Mouse (Mus musculus) frontal cortex, adult 2 months (tissue): ENCODE results near the gene Olfr202. TPM values are rescaled to one million over a fixed set of nuclear protein-coding genes. Genes with fewer than 3 reads are reported as not detected.
"Not testable (repeated sequence)": the region's sequence is repeated elsewhere in the genome, so short reads cannot be mapped to it uniquely, and the experiment has no call there.

Experiments used
- DNase-seq, 2 experiments: peaks; one replicate each; pipeline ENCODE4 v3.0.0; 2022; ENCODE audit warnings: low spot score in 1 of 2; ENCODE audit errors: extremely low spot score in 1 of 2
- polyA plus RNA-seq: library from polyadenylated mRNA; depleted of rRNA; stranded (reverse); fragments of >200 nt; gene quantifications from 2 replicates; pipeline ENCODE4 v1.2.3, GENCODE M21; 2012; rRNA removed

Gene Olfr202
- not detected in 2 replicates for polyA plus RNA-seq

- DNase-seq = no peak
These were observed at the start of gene Olfr202 for GRCm38 (mm10) chr16:59286693-59287092. TSS of gene Olfr202 (minus strand) at chr16:59286793.

- DNase-seq = no peak
These were observed 44.4 kb upstream of the Olfr202 start, which contains the start of gene Olfr205 for GRCm38 (mm10) chr16:59331038-59331437. TSS of gene Olfr205 (minus strand) at chr16:59331138.

GRCm38 (mm10) chr16:59323262-59323661, 36.7 kb upstream of the Olfr202 start:
- not testable (repeated sequence) for DNase-seq

GRCm38 (mm10) chr16:59318148-59318547, 31.6 kb upstream of the Olfr202 start, which contains the start of gene Olfr204:
TSS of gene Olfr204 (minus strand) at chr16:59318248.
- no peak for DNase-seq

GRCm38 (mm10) chr16:59298581-59298980, 12.0 kb upstream of the Olfr202 start, which contains the start of gene Olfr203:
TSS of gene Olfr203 (plus strand) at chr16:59298881.
- no peak for DNase-seq

GRCm38 (mm10) chr16:59287576-59287975, 983 bp upstream of the Olfr202 start:
- not testable (repeated sequence) for DNase-seq

GRCm38 (mm10) chr16:59283476-59283875, 3.1 kb downstream of the Olfr202 start:
- DNase-seq = no peak

- DNase-seq = no peak
These were observed 6.1 kb downstream of the Olfr202 start for GRCm38 (mm10) chr16:59280542-59280941.

- not testable (repeated sequence) for DNase-seq
These were observed 14.1 kb downstream of the Olfr202 start, which contains the start of gene Olfr201 for GRCm38 (mm10) chr16:59272532-59272931. TSS of gene Olfr201 (minus strand) at chr16:59272632.

- DNase-seq = not testable (repeated sequence)
These were observed 17.5 kb downstream of the Olfr202 start for GRCm38 (mm10) chr16:59269097-59269496.

- DNase-seq = no peak
These were observed 36.9 kb downstream of the Olfr202 start for GRCm38 (mm10) chr16:59249684-59250083.

Other genes with a start within 250 kb of the Olfr202 start
- gene Olfr187, start 247.0 kb downstream of the Olfr202 start, polyA plus RNA-seq = not detected in 2 replicates
- gene Olfr190, start 208.8 kb downstream of the Olfr202 start, polyA plus RNA-seq = not detected in 2 replicates
- gene Olfr191, start 197.0 kb downstream of the Olfr202 start, polyA plus RNA-seq = not detected in 2 replicates
- gene Olfr193, start 174.9 kb downstream of the Olfr202 start, polyA plus RNA-seq = not detected in 2 replicates
- not detected in 2 replicates for gene Olfr194, start 165.7 kb downstream of the Olfr202 start, polyA plus RNA-seq
- gene Olfr195, start 139.7 kb downstream of the Olfr202 start, polyA plus RNA-seq = not detected in 2 replicates
- not detected in 2 replicates for gene Olfr196, start 116.3 kb downstream of the Olfr202 start, polyA plus RNA-seq
- gene Olfr198, start 83.3 kb downstream of the Olfr202 start, polyA plus RNA-seq = not detected in 2 replicates
- not detected in 2 replicates for gene Olfr199, start 67.0 kb downstream of the Olfr202 start, polyA plus RNA-seq
- gene Olfr201, start 14.2 kb downstream of the Olfr202 start, polyA plus RNA-seq = not detected in 2 replicates
- not detected in 2 replicates for gene Olfr203, start 12.1 kb upstream of the Olfr202 start, polyA plus RNA-seq
- not detected in 2 replicates for gene Olfr204, start 31.5 kb upstream of the Olfr202 start, polyA plus RNA-seq
- gene Olfr205, start 44.3 kb upstream of the Olfr202 start, polyA plus RNA-seq = not detected in 2 replicates
- not detected in 2 replicates for gene Olfr206, start 62.5 kb upstream of the Olfr202 start, polyA plus RNA-seq
- 0.20 and 0.50 TPM in 2 replicates for gene Olfr209, start 77.2 kb upstream of the Olfr202 start, polyA plus RNA-seq
- 0.04 TPM in 2 replicates for gene Gabrr3, start 120.5 kb upstream of the Olfr202 start, polyA plus RNA-seq
- gene Riox2, start 185.0 kb upstream of the Olfr202 start, polyA plus RNA-seq = 8.0 and 9.9 TPM in 2 replicates